Mouse (Mus musculus): ENCODE data around the gene Stx2. TPM values are rescaled to one million over a fixed set of nuclear protein-coding genes. Genes with fewer than 3 reads are reported as not detected.

The Stx2 gene
- polyA plus RNA-seq, 1 experiment = 21.1 TPM

DNA sequence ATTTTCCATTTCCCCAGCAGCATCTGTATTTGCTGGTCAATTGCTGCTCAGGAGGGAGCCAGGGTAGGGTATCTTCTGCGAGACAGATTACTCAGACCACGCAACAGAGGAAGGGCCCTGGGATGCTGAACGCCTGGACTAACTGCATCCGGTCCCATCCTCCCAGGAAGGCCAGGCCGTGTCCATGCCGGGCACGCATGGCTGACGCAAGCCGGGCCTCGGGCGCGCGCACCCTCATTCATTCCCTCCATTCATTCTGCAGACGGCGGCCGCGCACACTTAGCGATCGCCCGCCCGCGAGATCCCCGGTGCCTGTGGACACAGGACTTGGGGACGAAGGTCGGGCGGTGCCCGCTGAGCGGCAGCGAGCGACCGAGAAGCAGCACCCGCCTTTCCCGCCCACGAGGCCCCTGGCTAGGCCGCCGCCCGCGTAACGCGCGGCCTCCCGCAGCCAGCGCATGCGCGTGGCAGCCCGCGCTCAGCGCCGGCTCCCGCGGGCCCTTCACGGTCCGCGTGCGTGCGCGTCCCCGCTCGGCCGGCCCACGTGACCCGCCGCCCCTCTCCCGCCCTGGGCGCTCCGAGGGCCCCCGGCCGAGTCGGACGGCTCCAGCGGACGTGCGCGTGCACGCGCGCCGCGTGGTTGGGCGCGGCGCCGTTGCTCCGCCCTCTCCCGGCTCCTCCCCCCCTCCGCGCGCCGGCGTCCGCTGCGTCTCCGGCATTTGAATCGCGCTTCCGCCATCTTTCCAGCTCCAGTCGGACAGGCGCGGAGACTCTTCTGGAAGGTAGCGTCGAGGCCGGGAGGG is 11.3 kb upstream of the Stx2 start, which contains the start of gene Ran:
Ran (plus strand) TSS at position 573 of the 803 bp plus-strand sequence.
- H3K27me3 ChIP-seq (ENCODE audit: control insufficient read depth, insufficient read depth, insufficient read length) = no peaks in the 10 kb centered on the region
- peak within 1 kb of the TSS; percentile 96 for H3K4me3 ChIP-seq
- TF ChIP-seq TCF3 (IDR thresholded peaks at IDR 0.05; ENCODE audit: insufficient read length, low read depth) (peak; percentile 4), REST (IDR thresholded peaks at IDR 0.05; ENCODE audit: insufficient read depth, insufficient read length) (no peak), POLR2AphosphoS2 (IDR thresholded peaks at IDR 0.05; ENCODE audit: insufficient read length, low read depth) (peak; percentile 84), TCF12 (IDR thresholded peaks at IDR 0.05; ENCODE audit: insufficient read depth, poor library complexity, severe bottlenecking) (no peak), E2F4 (IDR thresholded peaks at IDR 0.05; ENCODE audit: insufficient read depth) (peak; percentile 6), CEBPB (IDR thresholded peaks at IDR 0.05; ENCODE audit: insufficient read depth, poor library complexity, severe bottlenecking) (peak; percentile 36; the same call in 1 of the 2 replicates), MAX (IDR thresholded peaks at IDR 0.05; ENCODE audit: low read depth) (no peak), USF1 (IDR thresholded peaks at IDR 0.05; ENCODE audit: low read depth) (peak; percentile 82), POLR2A (IDR thresholded peaks at IDR 0.05; ENCODE audit: insufficient read length, low read depth) (peak; percentile 75), SRF (IDR thresholded peaks at IDR 0.05; ENCODE audit: control insufficient read depth, insufficient read length, low read depth) (no peak), MYOD1 (IDR thresholded peaks at IDR 0.05; ENCODE audit: control insufficient read depth in 1 of 3, insufficient read length in 2 of 3, low read depth in 2 of 3) (no peak)
- peaks cover 22% of the 10 kb centered on the region for H3K79me2 ChIP-seq (ENCODE audit: control insufficient read depth, insufficient read depth)
- H3K36me3 ChIP-seq (ENCODE audit: control insufficient read depth, insufficient read depth) = peaks cover 32% of the 10 kb centered on the region
- peak within 1 kb of the TSS; percentile 99 for H3ac ChIP-seq (ENCODE audit: control insufficient read depth, insufficient read length)
- peak within 1 kb of the TSS; percentile 98 for H3K4me2 ChIP-seq (ENCODE audit: low read depth)

DNA sequence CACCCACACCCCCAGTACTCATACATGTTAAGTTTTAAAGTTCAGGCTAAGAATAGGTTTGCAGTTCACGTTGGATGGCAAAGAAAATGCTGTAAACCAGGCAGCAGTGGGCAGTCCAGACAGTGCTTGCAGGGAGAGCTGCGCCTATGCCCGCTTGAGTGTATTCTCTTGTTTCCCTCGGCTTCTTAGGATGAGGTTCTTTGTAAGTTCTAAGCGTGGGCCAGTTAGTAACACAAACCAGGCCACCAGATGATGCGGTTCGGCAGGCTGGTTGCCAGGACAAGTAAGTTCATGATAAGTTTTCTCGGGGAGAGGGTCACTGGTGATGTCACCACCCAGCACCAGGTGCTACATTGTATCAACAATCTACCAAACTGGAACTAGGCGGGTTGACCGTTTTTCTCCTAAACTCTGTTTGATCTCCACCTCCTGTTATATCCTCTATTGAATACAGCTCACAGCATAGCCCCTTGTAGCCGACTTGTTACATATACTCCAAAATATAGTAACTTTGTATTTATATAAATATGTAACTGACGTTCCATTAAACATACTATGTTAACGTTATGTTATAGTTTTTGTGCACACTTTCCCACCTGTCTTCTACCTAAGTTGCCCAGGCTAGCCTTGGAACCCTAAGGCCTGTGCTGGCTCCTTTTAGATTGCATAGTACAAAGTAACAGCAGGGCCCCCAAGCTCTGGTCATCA is 10.6 kb upstream of the Stx2 start:
- Histone ChIP-seq H3K27me3 (ENCODE audit: control insufficient read depth, insufficient read depth, insufficient read length) (no peaks in the 10 kb centered on the region), H3ac (ENCODE audit: control insufficient read depth, insufficient read length) (peak overlapping the region; percentile 99), H3K79me2 (ENCODE audit: control insufficient read depth, insufficient read depth) (peaks cover 22% of the 10 kb centered on the region), H3K4me3 (peak overlapping the region; percentile 96), H3K36me3 (ENCODE audit: control insufficient read depth, insufficient read depth) (peaks cover 25% of the 10 kb centered on the region), H3K4me2 (ENCODE audit: low read depth) (peak overlapping the region; percentile 98)
- TF ChIP-seq MAX (IDR thresholded peaks at IDR 0.05; ENCODE audit: low read depth) = no peak
- no peak for TF ChIP-seq USF1 (IDR thresholded peaks at IDR 0.05; ENCODE audit: low read depth)
- TF ChIP-seq TCF3 (IDR thresholded peaks at IDR 0.05; ENCODE audit: insufficient read length, low read depth) = no peak
- no peak for TF ChIP-seq CEBPB (IDR thresholded peaks at IDR 0.05; ENCODE audit: insufficient read depth, poor library complexity, severe bottlenecking)
- no peak for TF ChIP-seq SRF (IDR thresholded peaks at IDR 0.05; ENCODE audit: control insufficient read depth, insufficient read length, low read depth)
- no peak for TF ChIP-seq MYOD1 (IDR thresholded peaks at IDR 0.05; ENCODE audit: control insufficient read depth in 1 of 3, insufficient read length in 2 of 3, low read depth in 2 of 3)
- TF ChIP-seq POLR2AphosphoS2 (IDR thresholded peaks at IDR 0.05; ENCODE audit: insufficient read length, low read depth) = no peak
- no peak for TF ChIP-seq REST (IDR thresholded peaks at IDR 0.05; ENCODE audit: insufficient read depth, insufficient read length)
- no peak for TF ChIP-seq TCF12 (IDR thresholded peaks at IDR 0.05; ENCODE audit: insufficient read depth, poor library complexity, severe bottlenecking)
- TF ChIP-seq E2F4 (IDR thresholded peaks at IDR 0.05; ENCODE audit: insufficient read depth) = no peak
- TF ChIP-seq POLR2A (IDR thresholded peaks at IDR 0.05; ENCODE audit: insufficient read length, low read depth) = no peak
- no peak for TF ChIP-seq MYOG (IDR thresholded peaks at IDR 0.05; ENCODE audit: control insufficient read depth in 1 of 3, insufficient read depth in 1 of 3, insufficient read length in 2 of 3, low read depth in 2 of 3)

DNA sequence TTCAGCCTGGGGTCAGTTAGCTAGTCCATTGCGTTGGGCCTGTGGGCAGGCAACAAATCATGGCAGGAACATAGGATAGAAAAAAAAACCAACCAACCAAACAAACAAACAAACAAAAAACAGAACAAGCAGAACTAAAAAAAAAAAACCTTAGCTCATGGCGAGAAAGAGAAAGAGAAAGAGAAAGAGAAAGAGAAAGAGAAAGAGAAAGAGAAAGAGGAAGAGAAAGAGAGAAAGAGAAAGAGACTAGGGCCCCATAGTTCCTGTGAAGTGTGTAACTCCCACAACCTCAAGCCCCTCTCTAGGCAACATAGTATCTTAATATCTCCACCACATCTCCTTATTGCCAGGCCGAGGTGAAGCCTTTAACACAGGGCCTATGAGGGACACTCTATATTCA is 8.0 kb upstream of the Stx2 start:
- TF ChIP-seq POLR2A (IDR thresholded peaks at IDR 0.05; ENCODE audit: insufficient read length, low read depth) (no peak), MYOD1 (IDR thresholded peaks at IDR 0.05; ENCODE audit: control insufficient read depth in 1 of 3, insufficient read length in 2 of 3, low read depth in 2 of 3) (no peak), MYOG (IDR thresholded peaks at IDR 0.05; ENCODE audit: control insufficient read depth in 1 of 3, insufficient read depth in 1 of 3, insufficient read length in 2 of 3, low read depth in 2 of 3) (no peak), USF1 (IDR thresholded peaks at IDR 0.05; ENCODE audit: low read depth) (no peak), REST (IDR thresholded peaks at IDR 0.05; ENCODE audit: insufficient read depth, insufficient read length) (no peak)
- no peak overlapping the region for H3K4me2 ChIP-seq (ENCODE audit: low read depth)
- peaks cover 4% of the 10 kb centered on the region for H3K36me3 ChIP-seq (ENCODE audit: control insufficient read depth, insufficient read depth)
- no peak overlapping the region for H3ac ChIP-seq (ENCODE audit: control insufficient read depth, insufficient read length)
- H3K79me2 ChIP-seq (ENCODE audit: control insufficient read depth, insufficient read depth) = peaks cover 11% of the 10 kb centered on the region
- H3K27me3 ChIP-seq (ENCODE audit: control insufficient read depth, insufficient read depth, insufficient read length) = no peaks in the 10 kb centered on the region
- H3K4me3 ChIP-seq = no peak overlapping the region

DNA sequence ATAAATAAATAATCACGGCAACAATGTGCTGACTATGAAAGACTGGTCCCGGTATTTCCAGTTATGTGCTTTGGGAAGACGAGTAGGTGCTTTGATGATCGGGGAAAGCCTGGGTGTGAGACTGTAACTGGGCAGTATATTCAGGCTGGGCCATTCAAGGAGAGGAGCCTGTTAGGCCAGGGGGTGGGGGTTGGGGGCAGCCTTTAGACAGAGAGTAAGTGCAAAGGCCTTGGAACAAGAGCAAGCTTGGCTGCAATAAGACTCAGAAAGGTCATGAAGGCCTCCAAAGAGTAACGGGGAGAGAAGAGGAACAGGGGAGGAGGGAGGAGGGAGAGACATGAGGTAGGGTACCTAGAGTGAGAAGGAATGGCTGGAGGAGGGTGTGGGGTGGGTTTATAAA is 7.2 kb upstream of the Stx2 start:
- TF ChIP-seq TCF3 (IDR thresholded peaks at IDR 0.05; ENCODE audit: insufficient read length, low read depth) (no peak), E2F4 (IDR thresholded peaks at IDR 0.05; ENCODE audit: insufficient read depth) (no peak), CEBPB (IDR thresholded peaks at IDR 0.05; ENCODE audit: insufficient read depth, poor library complexity, severe bottlenecking) (no peak), REST (IDR thresholded peaks at IDR 0.05; ENCODE audit: insufficient read depth, insufficient read length) (no peak), USF1 (IDR thresholded peaks at IDR 0.05; ENCODE audit: low read depth) (no peak), MYOD1 (IDR thresholded peaks at IDR 0.05; ENCODE audit: control insufficient read depth in 1 of 3, insufficient read length in 2 of 3, low read depth in 2 of 3) (no peak), TCF12 (IDR thresholded peaks at IDR 0.05; ENCODE audit: insufficient read depth, poor library complexity, severe bottlenecking) (no peak), SRF (IDR thresholded peaks at IDR 0.05; ENCODE audit: control insufficient read depth, insufficient read length, low read depth) (no peak), MAX (IDR thresholded peaks at IDR 0.05; ENCODE audit: low read depth) (no peak)
- no peaks in the 10 kb centered on the region for H3K27me3 ChIP-seq (ENCODE audit: control insufficient read depth, insufficient read depth, insufficient read length)
- no peak overlapping the region for H3K4me3 ChIP-seq
- H3K36me3 ChIP-seq (ENCODE audit: control insufficient read depth, insufficient read depth) = no peaks in the 10 kb centered on the region
- H3K4me2 ChIP-seq (ENCODE audit: low read depth) = no peak overlapping the region
- peaks cover 3% of the 10 kb centered on the region for H3K79me2 ChIP-seq (ENCODE audit: control insufficient read depth, insufficient read depth)
- H3ac ChIP-seq (ENCODE audit: control insufficient read depth, insufficient read length) = no peak overlapping the region

Data from myocyte (in vitro differentiated cells).